Mouse (Mus musculus) gastrocnemius, adult 2 months (tissue): ENCODE data around the gene Rpl27a. TPM values are rescaled to one million over a fixed set of nuclear protein-coding genes. Genes with fewer than 3 reads are reported as not detected.

Source experiments
- DNase-seq: peaks from one replicate; pipeline ENCODE4 v3.0.0; 2022
- H3K27ac ChIP-seq: fragments of 200-600 bp; 2 replicates; pipeline ENCODE4 v1.8.1; 2022; ENCODE audit warnings: mild to moderate bottlenecking
- H3K4me3 ChIP-seq: fragments of 200-600 bp; 2 replicates; pipeline ENCODE4 v1.8.1; 2022; ENCODE audit warnings: mild to moderate bottlenecking, moderate library complexity
- CTCF ChIP-seq: fragments of 200-600 bp; IDR thresholded peaks from 2 replicates; pipeline ENCODE4 v1.8.1; 2022; ENCODE audit warnings: antibody characterized with exemption, mild to moderate bottlenecking, moderate library complexity
- intact Hi-C: fragments of 180-260 bp; cut with DNase I; formaldehyde crosslinking; loops from one replicate; pipeline ENCODE4 v1.15.1; 2025
- total RNA-seq, 2 experiments: library from RNA; stranded (reverse); gene quantifications; 2 replicates each; pipeline ENCODE4 v1.2.3; 2021

The Rpl27a gene
- total RNA-seq, 2 experiments from 2014 or later = 78.8 to 109 TPM

GRCm38 (mm10) chr7:109510799-109511198 lies 8.1 kb upstream of the Rpl27a start:
- intact Hi-C loops = no loop called here

GRCm38 (mm10) chr7:109511838-109512237 lies 7.1 kb upstream of the Rpl27a start:
- no peak for DNase-seq
- Histone ChIP-seq H3K4me3 (no peak overlapping the region), H3K27ac (no peak overlapping the region)
- TF ChIP-seq CTCF = no peak
- intact Hi-C loops = no loop called here

More at GRCm38 (mm10) chr7:109510799-109511198, 8.1 kb upstream of the Rpl27a start:
- Histone ChIP-seq H3K27ac (no peak overlapping the region), H3K4me3 (no peak overlapping the region)
- no peak for TF ChIP-seq CTCF
- DNase-seq = no peak

- intact Hi-C loops = loop anchor here (5.0 kb wide), 1 partner anchor 74 kb away; no protein-coding TSS in a partner anchor
- DNase-seq = no peak
- no peak overlapping the region for H3K4me3 ChIP-seq
- H3K27ac ChIP-seq = no peak overlapping the region
- no peak for TF ChIP-seq CTCF
Measured at GRCm38 (mm10) chr7:109516500-109516899, 2.4 kb upstream of the Rpl27a start.

- no peak for TF ChIP-seq CTCF
- intact Hi-C loops = loop anchor here (5.0 kb wide), 1 partner anchor 76 kb away; no protein-coding TSS in a partner anchor
- no peak for DNase-seq
- Histone ChIP-seq H3K4me3 (peak overlapping the region; percentile 84), H3K27ac (peak overlapping the region; percentile 95)
Measured at GRCm38 (mm10) chr7:109518036-109518681, 788 bp upstream of the Rpl27a start.

GRCm38 (mm10) chr7:109519936-109520335 lies 989 bp downstream of the Rpl27a start:
- H3K4me3 ChIP-seq = peak overlapping the region; percentile 84
- intact Hi-C loops = loop anchor here (5.0 to 10.0 kb wide), 2 partner anchors 78 to 375 kb away; no protein-coding TSS in a partner anchor
- no peak for TF ChIP-seq CTCF
- H3K27ac ChIP-seq = peak overlapping the region; percentile 95
- no peak for DNase-seq

- no peak for DNase-seq
- TF ChIP-seq CTCF = no peak
- Histone ChIP-seq H3K4me3 (no peak overlapping the region), H3K27ac (no peak overlapping the region)
- intact Hi-C loops = loop anchor here (10.0 kb wide), 1 partner anchor 373 kb away; no protein-coding TSS in a partner anchor
Measured at GRCm38 (mm10) chr7:109522084-109522483, 3.1 kb downstream of the Rpl27a start.

- TF ChIP-seq CTCF = no peak
- no peak overlapping the region for H3K4me3 ChIP-seq
- peak overlapping the region; percentile 61; the same call in 1 of the 2 replicates for H3K27ac ChIP-seq
- no peak for DNase-seq
- intact Hi-C loops = loop anchor here (10.0 kb wide), 1 partner anchor 371 kb away; no protein-coding TSS in a partner anchor
Measured at GRCm38 (mm10) chr7:109523304-109523703, 4.4 kb downstream of the Rpl27a start.

GRCm38 (mm10) chr7:109523741-109524441 lies 4.9 kb downstream of the Rpl27a start:
- intact Hi-C loops = loop anchor here (10.0 kb wide), 1 partner anchor 371 kb away; no protein-coding TSS in a partner anchor
- Histone ChIP-seq H3K4me3 (no peak overlapping the region), H3K27ac (peak overlapping the region; percentile 61)
- DNase-seq = peak; percentile 54
- no peak for TF ChIP-seq CTCF

GRCm38 (mm10) chr7:109524442-109524744 lies 5.4 kb downstream of the Rpl27a start:
- no peak for TF ChIP-seq CTCF
- DNase-seq = no peak
- H3K4me3 ChIP-seq = no peak overlapping the region
- intact Hi-C loops = loop anchor here (10.0 kb wide), 1 partner anchor 370 kb away; no protein-coding TSS in a partner anchor
- peak overlapping the region; percentile 61 for H3K27ac ChIP-seq

- DNase-seq = no peak
- Histone ChIP-seq H3K4me3 (no peak overlapping the region), H3K27ac (peak overlapping the region; percentile 61)
- intact Hi-C loops = loop anchor here (5.0 to 10.0 kb wide), 2 partner anchors 178 to 370 kb away; partner anchors contain the start of genes Akip1 and St5
- no peak for TF ChIP-seq CTCF
Measured at GRCm38 (mm10) chr7:109524763-109525162, 5.8 kb downstream of the Rpl27a start.

GRCm38 (mm10) chr7:109525740-109526663 lies 7.1 kb downstream of the Rpl27a start:
- Histone ChIP-seq H3K27ac (peak overlapping the region; percentile 56; the same call in 1 of the 2 replicates), H3K4me3 (no peak overlapping the region)
- TF ChIP-seq CTCF = no peak
- intact Hi-C loops = loop anchor here (5.0 to 10.0 kb wide), 2 partner anchors 176 to 369 kb away; partner anchors contain the start of genes Akip1 and St5
- DNase-seq = no peak

GRCm38 (mm10) chr7:109527536-109527935 lies 8.6 kb downstream of the Rpl27a start:
- peak overlapping the region; percentile 13; the same call in 1 of the 2 replicates for H3K27ac ChIP-seq
- intact Hi-C loops = loop anchor here (5.0 to 10.0 kb wide), 2 partner anchors 175 to 367 kb away; partner anchors contain the start of genes Akip1 and St5
- no peak for TF ChIP-seq CTCF
- no peak overlapping the region for H3K4me3 ChIP-seq
- no peak for DNase-seq
